Mouse (Mus musculus) adrenal gland, adult 2 months (tissue): ENCODE data around the gene Selplg. TPM values are rescaled to one million over a fixed set of nuclear protein-coding genes. Genes with fewer than 3 reads are reported as not detected.

Experiments
- DNase-seq: peaks from one replicate; pipeline ENCODE4 v3.0.0; 2021
- long read RNA-seq: library from polyadenylated mRNA; stranded (forward); transcript quantifications from one replicate; pipeline ENCODE4 v2.0.0, GENCODE M21; 2021
- polyA plus RNA-seq: library from polyadenylated mRNA; depleted of rRNA; stranded (reverse); fragments of >200 nt; gene quantifications from 2 replicates; pipeline ENCODE4 v1.2.3, GENCODE M21; 2012; rRNA removed
- total RNA-seq, 2 experiments: library from RNA; stranded (reverse); gene quantifications; 2 replicates each; pipeline ENCODE4 v1.2.3; 2021

Selplg gene
- total RNA-seq (1 to 10 TPM; 5.1 to 6.5 TPM), polyA plus RNA-seq (16.3 and 18.0 TPM in 2 replicates)
- long read RNA-seq, transcript Selplg-201 (2 exons, 1,855 nt): major isoform, 6 of 6 reads
- long read RNA-seq, partial matches to known transcripts: 0 of 6 reads
- long read RNA-seq, other reads (novel, unspliced or antisense): 0 of 6 reads

DNA sequence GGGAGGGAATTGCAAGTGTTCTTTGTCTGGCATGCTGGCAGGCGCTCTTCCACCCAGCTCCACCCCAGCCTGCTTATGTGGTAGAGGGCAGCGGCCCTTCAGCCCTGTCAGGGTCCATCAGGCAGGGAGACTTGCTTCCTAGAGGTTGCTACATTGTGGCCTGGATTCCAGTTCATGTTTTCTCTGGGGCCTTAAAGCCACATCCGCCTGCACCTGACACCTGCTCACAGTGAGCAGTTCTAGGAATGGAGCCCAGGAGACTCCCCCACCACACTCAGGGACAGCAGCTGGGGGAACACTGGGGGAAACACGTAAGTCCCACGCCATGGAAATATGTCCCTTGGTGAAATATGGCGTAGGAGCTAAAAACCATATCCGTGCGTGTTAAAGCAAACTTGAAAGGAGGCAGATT lies at the start of gene Selplg:
TSS of gene Selplg (minus strand) at position 155 of the 412 bp plus-strand sequence.
- DNase-seq: no peak

DNA sequence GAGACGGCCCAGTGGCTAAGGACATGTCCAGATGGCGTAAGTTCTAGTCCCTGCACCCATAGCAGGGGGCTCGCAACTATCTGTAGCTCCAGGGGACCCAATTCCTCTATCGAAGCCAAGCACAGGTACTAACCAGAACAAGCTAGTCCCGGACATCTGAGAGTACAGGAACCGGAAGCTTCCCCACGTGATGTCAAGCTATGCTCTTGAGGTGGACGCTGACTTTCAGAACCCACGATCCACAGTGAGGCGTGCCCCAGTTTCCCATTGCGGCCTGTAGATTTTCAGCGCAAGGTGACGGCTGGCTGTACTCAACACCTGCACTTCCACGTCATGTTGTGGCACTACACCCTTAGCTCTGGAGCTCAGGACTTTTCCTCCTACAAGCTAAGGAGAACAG lies 48.7 kb upstream of the Selplg start:
- DNase-seq: no peak

DNA sequence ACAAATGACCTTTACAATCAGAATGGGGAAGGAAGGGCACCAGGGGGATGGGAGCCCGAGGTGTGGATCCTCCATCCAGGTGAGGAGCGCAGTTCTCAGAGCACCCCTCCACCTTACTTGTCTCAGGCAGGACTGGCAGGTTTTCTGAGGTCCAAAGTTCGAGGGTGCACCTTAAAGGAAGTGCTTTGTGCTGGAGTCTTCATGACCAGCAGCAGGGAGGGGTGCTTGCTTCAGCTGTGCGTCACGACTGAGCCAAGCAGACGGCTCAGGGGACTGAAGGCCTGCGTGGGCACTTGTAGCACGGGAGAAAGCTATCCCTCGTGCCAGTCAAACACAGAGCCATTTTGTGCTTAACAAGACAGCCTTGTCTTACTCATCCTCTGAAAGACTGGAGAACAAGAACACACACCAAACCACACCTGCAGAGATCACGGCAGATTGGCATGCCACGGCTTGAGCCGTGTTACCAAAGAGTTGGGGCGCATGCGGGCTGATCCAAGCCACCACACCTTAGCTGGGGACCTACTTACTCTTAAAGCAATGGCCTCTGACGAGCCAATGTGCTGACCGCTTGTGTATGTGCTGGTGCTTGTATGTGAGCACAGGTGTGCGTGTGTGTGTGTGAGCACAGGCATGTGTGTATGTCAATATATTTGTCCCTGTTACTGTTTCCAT lies 46.6 kb upstream of the Selplg start:
- no peak for DNase-seq

DNA sequence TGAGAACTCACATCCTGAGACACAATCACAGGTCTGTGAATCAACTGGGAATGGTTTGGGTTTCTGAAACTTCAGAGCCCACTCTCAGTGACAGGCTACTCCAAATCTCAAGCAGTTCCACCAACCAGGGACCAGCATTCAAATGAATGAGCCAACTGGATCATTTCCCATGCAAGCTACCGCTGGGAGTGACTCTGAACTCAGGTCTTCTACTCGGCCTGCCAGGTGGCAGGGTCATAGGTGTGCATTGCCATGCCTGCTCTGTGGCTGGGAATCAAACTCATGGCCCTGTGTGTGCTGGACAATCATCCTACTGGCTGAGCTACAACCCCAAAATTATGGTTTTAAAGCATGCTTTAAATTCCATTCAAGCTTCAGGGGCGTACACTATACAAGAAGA lies 45.1 kb upstream of the Selplg start:
- DNase-seq: no peak

DNA sequence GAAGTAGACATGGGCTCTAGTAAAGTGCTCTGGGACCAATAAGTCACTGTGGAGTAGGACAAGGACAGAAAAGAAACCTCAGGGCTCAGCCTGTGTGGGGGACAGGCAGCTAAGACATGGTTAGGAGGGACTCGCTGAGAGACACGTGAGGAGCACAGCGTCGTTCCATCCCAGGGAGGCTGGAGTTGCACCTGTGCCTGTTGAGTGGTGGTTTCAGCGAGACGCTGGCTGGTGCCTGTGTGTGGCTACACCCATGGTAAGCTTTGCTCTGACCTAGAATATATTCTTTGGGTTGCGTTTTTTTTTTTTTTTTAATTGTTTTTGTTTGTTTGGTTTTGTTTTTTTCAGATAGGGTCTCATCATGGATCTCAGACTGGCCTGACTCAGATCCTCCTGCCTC lies 43.7 kb upstream of the Selplg start:
- DNase-seq: no peak

DNA sequence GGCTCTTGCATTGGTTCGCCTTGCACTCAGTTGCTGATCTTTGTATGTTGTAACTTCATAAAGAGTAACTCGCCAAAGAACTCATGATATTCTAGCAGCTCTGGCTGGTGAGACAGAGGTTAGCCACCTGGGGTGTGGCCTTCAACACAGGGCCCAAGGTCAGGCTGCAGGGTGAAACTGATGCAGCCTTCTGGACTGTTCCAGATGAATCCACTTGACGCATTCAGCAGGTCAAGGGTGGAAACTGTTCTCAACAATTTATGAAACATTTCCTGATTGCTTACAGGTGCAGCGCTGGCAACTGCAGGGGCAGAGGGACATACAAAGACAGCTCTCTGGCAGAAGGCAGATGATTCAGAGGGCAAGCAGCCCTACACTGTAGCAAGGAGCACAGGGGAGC lies 43.2 kb upstream of the Selplg start:
- DNase-seq: no peak

DNA sequence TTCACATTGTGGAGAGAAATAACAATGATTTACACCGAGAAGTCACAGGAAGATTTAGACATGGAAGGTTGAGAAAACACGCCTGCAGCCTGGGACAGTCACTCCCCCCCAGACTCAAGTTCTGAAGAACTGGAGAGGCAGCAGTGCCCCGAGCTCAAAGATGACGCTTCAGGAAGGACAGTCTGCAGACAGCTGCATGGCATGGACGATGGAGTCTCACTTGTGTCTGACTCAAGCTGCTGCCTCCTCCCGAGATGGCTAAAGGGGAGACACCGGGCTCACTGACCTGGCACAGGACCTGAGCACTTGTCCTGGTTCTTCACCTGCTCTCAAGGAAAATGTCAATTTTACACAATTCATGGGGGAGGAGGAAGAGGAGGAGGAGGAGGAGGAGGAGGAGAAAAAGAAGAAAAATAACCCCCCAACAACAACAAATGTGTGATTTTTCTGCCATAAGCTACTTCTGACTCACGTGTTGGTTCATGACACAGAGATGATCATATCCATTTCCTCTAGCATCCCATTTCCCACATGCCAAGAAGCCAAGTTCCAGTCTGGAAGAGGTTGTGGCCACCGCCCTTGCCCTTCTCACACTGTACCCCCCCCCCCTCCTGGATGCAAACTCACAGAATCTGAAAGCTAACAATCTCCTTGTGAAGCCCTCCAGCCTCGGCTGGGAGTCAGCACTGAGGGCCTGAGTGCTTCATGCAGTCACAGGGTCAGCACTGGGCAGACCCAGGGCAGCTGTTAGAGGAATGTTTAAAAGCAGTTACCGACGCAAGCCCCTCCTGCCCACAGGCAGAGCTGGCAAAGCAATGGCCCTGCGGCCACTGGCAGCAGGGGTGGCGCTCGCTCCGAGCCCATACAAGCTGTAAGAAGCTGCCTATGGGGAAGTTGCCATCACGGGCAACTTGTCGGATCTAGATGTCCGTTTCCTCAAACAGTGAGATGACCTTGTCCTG lies 41.9 kb upstream of the Selplg start:
- no peak for DNase-seq

DNA sequence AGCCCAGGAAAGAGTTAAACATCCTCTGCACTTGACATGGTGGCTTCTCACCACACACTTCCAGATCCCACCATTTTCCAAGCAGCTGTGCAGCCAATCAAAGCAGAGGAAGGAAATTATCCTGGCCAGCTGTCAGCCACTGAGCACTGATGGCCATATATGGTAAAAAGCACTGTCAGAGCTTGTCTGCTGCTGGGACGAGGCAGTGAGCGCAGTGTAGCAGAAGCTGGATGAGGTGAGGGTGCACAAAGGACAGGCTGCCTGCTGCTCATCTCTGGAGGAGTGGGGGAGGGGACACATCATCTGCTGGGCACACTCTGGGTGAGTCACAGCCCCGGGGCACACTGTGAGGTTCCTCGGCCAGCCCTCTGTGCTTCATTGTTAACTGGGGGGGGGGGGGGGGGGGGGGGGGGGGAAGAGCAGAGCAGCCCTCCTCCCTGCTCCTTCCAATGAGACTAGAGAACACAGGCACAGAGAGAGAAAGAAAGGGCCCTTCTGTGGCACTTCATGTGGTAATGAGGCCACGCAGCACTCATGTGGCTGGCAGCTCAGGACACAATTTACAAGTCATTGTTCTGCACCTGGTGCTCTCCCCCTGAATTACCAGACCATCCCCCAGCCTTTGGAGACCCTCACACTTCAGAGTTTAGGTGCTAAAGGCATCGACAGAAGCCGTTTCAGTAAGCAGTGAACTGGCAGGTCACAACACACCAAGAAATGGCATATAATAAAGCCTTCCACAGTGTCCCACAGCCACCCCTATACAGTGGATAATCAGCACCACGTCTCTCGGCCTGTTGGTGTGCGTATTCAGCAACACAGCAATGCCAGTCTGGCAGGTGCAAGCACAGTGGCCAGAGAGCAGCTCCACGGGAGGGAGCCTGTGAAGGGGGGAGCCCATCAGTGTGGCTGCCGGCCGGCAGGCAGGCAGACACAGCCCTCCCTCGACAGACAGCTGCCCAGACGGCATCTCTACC lies 40.8 kb upstream of the Selplg start:
- peak; percentile 84 for DNase-seq

DNA sequence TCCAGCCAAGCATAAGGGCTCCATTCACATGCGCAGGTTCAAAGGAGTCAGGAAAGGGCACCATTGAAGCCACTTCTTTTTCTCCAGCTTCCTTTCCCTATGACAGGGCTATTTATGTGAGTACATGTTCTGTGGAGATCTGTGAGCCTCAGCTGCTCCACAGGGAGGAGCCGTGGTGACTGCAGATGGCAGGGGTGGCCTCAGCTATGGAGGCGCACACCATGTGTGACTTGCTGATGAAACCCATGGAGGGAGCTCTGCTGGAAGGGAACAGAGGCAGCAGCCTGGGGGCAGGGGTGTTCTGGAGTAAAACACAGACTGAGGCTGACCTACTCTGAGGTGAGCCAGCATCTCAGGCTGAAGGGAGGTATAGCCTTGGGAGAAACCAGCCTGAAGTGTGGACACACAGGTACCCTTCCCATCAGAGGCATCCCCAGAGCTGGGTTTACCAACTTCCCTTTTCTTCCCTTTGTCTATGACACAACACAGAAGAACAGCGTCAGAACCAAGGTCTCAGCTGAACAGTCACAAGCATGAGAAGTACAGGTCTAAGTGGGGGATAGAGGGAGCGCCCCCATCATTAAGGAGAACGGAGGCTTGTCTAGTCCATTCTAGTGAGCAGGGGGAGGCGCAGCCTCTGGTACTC lies 39.6 kb upstream of the Selplg start:
- DNase-seq: no peak

DNA sequence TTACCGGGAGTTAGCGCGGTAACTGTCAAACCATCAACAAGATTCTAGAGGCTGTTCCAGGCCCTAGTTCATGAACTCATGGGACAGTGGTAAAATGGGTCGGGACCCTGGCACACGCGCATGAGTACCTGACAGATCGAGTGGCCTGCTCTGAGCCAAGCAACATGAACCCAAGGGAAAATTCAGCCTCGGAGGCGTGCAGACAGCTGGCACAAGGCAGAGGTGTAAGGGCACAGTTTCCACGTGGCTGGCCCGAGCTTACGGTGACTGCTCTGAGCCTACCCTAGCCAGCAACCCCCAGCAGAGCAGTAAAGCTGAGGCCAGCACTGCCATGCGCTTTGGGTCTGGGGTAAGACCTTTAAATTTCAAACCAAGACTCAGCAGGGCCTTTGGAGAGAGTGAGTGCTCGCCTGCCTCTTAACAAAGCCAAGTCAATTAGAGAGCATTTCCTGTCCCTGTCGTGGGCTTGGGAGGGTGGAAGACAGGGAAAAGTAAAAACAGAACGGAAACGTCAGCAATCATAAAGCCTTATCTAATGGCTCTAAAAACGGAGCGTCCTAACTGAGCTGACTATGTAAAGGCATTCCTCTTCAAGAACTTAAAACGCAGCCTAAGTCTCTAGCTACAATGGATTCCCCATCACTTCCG lies 38.1 kb upstream of the Selplg start:
- no peak for DNase-seq

DNA sequence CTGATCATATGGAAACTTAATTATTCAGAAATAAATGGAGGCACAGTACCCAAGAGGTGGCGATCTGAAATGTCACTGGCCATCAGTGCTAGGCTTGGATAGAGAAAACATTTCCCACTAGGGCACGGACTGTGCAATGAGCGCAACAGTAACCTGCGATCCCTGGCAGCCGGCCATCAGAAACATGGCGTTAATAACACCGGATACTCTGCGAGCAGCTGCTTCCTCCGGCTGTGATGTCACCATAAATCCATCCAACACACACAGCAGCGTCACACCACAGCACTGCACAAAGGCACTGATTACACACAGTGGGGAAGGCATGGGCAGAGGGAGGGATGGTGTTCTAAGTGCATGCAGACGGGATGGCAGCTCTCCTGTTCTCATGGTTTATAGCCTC lies 36.7 kb upstream of the Selplg start:
- DNase-seq: peak; percentile 56

DNA sequence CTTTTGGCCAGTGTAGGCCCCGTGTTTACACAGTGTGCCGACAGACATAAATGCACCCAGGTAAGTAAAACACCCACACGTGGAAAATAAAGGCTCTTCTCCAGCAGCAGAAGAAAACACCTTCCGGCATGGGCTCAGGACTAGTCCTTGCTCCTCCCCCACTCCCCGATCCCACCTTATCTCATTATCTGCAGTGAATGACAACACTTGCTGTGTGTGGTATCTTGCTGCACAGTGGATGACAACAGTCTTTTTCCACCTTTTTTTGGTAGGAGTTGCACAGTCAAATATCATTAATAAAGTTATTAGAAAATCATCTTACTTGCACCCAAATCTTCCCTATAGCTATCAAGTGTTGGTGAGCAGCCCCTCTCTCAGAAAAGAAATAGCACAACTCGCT lies 32.5 kb upstream of the Selplg start:
- DNase-seq: no peak

DNA sequence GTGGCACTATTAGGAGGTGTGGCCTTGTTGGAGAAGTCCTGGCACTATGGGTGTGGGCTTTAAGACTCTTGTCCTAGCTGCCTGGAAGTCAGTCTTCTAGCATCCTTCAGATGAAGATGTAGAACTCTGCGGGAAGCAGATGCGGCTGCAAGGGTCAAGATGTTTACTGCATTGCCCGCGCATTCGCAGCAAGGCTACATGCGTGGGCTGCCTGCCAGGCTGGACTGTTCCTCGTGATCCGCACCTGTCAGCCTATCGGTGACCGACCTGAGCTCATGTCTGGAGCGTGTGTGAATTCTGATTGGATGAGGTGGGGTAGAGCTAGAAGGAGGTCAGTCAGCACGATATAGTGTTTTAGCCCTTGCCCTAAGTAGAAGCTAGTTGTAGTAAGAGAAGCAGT lies 31.6 kb upstream of the Selplg start:
- DNase-seq: no peak

DNA sequence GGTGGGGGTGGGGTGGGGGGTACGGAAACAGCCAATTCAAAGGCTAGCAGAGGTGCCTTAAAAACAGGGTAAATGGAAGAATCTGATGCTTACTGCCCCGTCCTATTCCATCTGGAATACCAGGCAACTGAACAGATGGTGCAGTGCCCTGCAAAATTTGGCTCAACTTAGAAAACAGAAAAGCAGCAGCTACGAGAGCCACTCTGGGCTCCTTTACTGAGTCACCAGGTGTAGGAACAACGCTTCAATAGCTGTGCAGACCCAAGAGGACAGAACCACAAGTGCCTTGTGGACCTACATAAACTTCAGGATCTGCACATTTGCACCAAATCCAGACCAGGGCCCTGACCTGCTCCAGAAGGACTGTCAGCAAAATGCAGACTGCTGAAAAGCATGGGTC lies 30.0 kb upstream of the Selplg start:
- DNase-seq: no peak

DNA sequence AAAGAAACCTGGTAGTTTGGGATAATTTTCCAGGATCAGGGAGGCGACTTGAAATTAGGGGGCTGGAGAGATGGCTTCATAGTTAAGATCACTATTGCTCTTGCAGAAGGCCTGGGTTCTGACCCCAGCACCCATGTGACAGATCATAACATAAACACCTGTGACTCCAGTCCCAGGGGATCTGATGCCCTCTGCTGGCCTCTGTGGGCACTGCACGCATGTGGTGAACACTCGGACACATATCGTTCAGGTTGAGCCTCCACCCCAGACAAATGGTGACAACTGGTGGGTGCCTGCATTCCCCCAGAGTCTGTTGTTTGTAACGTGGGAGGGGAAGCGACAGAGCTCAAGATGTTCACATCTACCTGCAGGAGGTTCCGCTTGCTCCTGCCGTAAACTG lies 28.9 kb upstream of the Selplg start:
- no peak for DNase-seq

DNA sequence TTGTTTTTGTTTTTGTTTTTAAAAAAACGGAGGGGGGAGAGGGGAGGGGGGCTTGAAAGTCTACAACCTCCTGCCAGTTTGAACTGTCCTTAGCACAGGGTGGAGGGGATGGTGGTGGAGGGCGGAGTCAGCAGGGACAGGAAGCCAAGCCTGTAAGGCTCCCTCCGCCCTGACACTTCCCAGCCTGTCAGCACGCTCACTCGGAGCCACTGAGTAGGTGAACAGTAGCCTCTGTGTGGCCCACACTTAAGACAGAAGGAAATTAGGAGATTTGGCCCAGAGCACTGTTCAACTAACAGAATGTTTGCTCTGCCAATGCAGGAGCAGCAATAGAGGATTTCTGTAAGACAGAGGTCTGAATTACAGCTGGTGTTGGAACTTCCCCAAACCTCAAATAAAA lies 26.5 kb upstream of the Selplg start:
- DNase-seq: peak; percentile 49

DNA sequence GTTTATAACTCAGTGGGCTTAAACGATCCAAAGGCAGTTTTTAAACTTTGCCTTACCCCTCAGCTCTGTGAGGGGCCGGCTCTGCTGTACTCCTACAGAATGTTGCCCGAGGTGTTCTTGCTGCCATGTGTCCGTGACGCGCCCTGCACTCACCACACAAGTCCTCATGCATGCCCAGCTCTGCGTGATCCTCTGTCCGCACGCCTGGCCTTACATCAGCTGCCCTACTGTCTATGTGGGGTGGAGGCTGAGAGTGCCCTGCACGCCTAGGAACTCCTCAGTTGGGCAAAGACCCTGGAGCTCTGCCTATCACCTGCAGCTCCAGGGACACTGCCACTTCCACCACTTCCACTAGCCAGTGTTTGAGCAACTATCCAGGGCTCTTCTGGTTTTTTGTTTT lies 26.1 kb upstream of the Selplg start:
- peak; percentile 43 for DNase-seq

DNA sequence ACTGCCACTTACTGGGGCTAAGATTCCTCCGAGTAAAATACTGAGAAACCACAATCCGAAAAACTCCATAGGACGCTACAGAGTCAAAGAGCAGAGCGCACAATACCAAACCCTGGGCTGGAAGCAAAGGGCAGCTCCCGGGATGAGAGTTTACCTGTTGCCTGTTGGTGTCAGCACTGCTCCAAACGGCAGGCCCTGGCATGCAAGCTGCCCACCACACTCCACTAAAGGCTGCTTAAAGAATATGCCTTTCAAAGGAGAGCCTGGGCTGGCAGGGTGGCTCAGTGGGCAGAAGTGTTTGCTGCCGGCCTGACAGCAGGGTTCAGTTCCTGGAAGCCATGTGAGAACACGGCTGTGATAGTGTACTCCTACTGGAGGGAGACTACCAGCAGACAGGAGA lies 25.2 kb upstream of the Selplg start:
- no peak for DNase-seq

DNA sequence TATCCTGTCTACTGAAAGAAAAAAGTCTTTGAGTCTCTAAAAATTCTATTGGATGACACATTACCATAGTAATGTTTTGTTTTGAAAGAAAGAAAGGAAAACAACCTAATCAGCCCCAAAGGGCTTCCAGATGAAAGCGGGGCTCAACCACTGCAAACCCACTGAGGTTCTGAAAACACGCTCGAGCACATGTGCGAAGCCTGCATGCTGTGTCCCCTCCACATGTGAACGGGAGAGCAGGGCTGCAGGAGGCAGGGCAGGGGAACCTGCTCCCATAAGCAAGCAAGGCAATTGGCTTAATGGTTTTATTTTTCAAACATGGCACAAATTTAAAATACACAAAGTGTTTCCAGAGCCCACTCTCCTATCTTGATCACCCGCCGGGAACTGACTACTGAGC lies 24.2 kb upstream of the Selplg start:
- DNase-seq: no peak

DNA sequence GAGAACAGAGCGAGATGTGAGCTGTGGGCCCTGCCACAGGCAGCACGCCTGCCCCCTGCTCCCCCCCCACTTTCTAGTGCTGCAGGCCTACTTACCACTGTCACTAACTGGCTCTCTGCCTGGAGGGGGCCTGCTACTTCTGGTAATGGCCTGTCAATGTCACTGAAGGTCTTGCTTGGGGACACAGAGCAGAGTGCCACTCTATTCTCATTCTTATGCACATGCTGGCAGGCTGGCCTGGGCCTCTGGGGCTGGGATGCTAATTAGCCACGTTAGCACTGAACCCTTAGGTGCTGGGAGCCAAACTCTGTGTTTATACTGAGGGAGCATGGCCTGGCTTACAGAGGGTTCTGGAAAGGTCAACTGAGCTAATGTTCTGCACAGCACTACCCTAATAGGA lies 23.3 kb upstream of the Selplg start:
- peak; percentile 28 for DNase-seq

DNA sequence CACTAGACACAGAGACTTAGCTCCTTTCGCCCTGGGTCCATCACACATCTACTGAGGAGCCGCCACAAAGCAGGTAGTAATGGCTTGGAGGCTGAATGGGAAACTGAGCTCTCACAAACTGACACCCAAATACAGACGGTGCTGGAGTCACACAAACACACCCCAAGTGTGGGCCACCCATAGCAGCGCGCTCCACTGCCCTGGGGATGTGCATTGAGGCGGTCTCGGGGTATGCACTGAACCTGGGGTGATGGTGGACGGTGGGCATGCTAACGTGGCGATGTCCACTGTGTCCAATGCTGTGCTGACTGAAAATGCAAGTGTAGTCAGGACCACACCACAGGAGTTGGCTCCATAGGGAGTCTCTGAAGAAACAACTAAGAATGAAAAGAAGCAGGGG lies 22.7 kb upstream of the Selplg start:
- no peak for DNase-seq
